Mouse (Mus musculus): ENCODE measurements around the gene Syngr3.

- TF ChIP-seq CTCF (IDR thresholded peaks at IDR 0.05; ENCODE audit: control insufficient read depth, insufficient read depth, low read length), result no peak
- TF ChIP-seq POLR2A (IDR thresholded peaks at IDR 0.05; ENCODE audit: borderline replicate concordance, control insufficient read depth, low read depth, low read length), result no peak
Measured at GRCm38 (mm10) chr17:24692385-24692784, 2.6 kb upstream of the Syngr3 start.
